Mouse (Mus musculus) forebrain, embryonic 11.5 days (tissue): ENCODE measurements around the gene Ndufaf8. TPM values are rescaled to one million over a fixed set of nuclear protein-coding genes. Genes with fewer than 3 reads are reported as not detected.
A peak's percentile ranks its signal among the peaks of the same experiment; 100 is the strongest.

Experiments used
- ATAC-seq: fragments of 200-750 bp; cut with Nextera tagmentation; replicated peaks from 2 replicates; pipeline ENCODE4 v1.8.0; 2017; ENCODE audit warnings: moderate TSS enrichment; ENCODE audit not compliant: low FRiP score
- DNase-seq: peaks from one replicate; pipeline ENCODE4 v3.0.0-alpha.2; 2017; ENCODE audit warnings: low spot score
- H3K27ac ChIP-seq: fragments of 300-500 bp; sonication (generic); 2 replicates; pipeline ENCODE4 v1.5.1; 2014; ENCODE audit warnings: low read depth, low read length
- H3K27me3 ChIP-seq: fragments of 300-500 bp; sonication (generic); 2 replicates; pipeline ENCODE4 v1.6.1; 2014; ENCODE audit warnings: mild to moderate bottlenecking, low read length, mixed read lengths; ENCODE audit not compliant: control insufficient read depth, insufficient read depth
- H3K36me3 ChIP-seq: fragments of 300-500 bp; sonication (generic); 2 replicates; pipeline ENCODE4 v1.6.1; 2014; ENCODE audit warnings: mild to moderate bottlenecking, low read length, moderate library complexity, mixed read lengths; ENCODE audit not compliant: control insufficient read depth, insufficient read depth
- H3K4me1 ChIP-seq: fragments of 300-500 bp; sonication (generic); replicated peaks from 2 replicates; pipeline ENCODE4 v1.6.1; 2014; ENCODE audit warnings: low read length, mixed read lengths; ENCODE audit not compliant: control insufficient read depth, insufficient read depth
- H3K4me2 ChIP-seq: fragments of 300-500 bp; sonication (generic); 2 replicates; pipeline ENCODE4 v1.6.1; 2014; ENCODE audit warnings: low read depth, mild to moderate bottlenecking, low read length, moderate library complexity, mixed read lengths; ENCODE audit not compliant: severe bottlenecking
- H3K4me3 ChIP-seq: fragments of 300-500 bp; sonication (generic); 2 replicates; pipeline ENCODE4 v1.5.1; 2014; ENCODE audit warnings: low read depth, low read length
- H3K9ac ChIP-seq: fragments of 300-500 bp; sonication (generic); 2 replicates; pipeline ENCODE4 v1.6.1; 2014; ENCODE audit warnings: low read length
- H3K9me3 ChIP-seq: fragments of 300-500 bp; sonication (generic); 2 replicates; pipeline ENCODE4 v1.6.1; 2016; ENCODE audit warnings: low read length, mixed read lengths; ENCODE audit not compliant: control insufficient read depth
- WGBS: fragments of 180-500 bp; shearing (Covaris S2); extraction: QIAGEN DNeasy Blood & Tissue Kit; methylation state at CpG from one replicate; pipeline ENCODE4 v1.1.7; 2014; 5-methylcytosine and 5-hydroxymethylcytosine counted together
- polyA plus RNA-seq: library from polyadenylated mRNA; unstranded; fragments of >200 nt; fragmentation: Nextera tagmentation; extraction: Ambion mirVana; gene quantifications from 2 replicates; pipeline ENCODE4 v1.2.1, GENCODE M21; 2014

Ndufaf8 gene
- polyA plus RNA-seq, 1 experiment from 2014 or later = 65.2 TPM

DNA sequence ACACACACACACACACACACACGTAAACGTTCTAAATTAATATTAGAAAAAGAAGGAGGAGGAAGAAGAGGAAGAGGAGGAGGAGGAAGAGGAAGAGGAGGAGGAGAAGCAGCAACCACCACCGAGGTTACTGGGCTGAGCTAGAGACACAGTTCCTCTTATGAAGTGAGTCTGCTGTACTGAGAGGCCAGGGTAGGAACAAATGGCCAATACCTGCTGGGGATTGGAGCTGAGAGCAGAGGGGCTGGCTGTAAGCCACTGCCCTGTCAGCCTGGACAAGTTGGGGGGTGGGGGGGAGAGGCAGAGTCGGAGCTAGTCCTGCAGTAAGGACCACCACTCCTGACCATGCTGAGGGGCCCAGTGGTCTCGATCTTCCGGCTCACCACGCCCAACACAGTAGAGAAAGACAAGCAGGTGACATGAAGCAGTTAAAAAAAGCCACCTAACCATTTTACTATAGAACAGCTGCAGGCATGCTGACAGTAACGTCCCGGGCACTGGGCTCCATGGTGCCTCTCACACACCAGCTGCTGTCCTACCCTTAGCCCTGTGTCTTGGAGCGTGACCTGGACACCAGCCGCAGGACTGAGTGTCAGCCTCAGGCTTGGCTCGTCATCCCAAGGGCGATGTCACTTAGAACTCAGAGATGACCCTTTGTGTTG is 34.6 kb upstream of the Ndufaf8 start:
- WGBS = 91% methylated on average over 13 of the region's 13 CpGs
- H3K4me1 ChIP-seq = no peaks in the 10 kb centered on the region
- no peak overlapping the region for H3K27ac ChIP-seq
- no peak overlapping the region for H3K4me3 ChIP-seq
- DNase-seq = no peak
- 0 out of 2 replicates have a peak, but pooled peaks cover 2% of the 10 kb centered on the region for H3K36me3 ChIP-seq
- ATAC-seq = no peak
- H3K27me3 ChIP-seq = no peaks in the 10 kb centered on the region
- H3K9ac ChIP-seq = no peak overlapping the region
- H3K4me2 ChIP-seq = no peak overlapping the region
- no peaks in the 10 kb centered on the region for H3K9me3 ChIP-seq

DNA sequence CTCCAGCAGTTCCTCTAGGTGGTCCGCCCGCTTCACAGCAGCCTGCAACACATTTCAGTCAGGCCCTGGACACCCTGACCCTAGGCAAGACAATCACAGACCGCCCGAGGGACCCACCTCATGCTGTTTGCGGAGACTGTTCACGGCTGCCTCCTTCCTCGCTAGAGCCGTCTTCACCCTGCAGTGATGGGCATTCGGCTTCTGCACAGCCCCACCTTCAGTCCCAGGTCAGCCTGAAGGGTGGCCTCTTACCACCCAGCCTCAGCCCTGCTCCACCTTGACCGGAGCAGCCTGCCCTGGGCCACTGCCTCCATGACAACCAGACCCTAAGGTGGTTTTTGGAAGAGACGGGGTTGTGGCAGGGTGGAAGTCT is 34.1 kb upstream of the Ndufaf8 start:
- Histone ChIP-seq H3K27me3 (no peaks in the 10 kb centered on the region), H3K4me3 (no peak overlapping the region), H3K9me3 (no peaks in the 10 kb centered on the region), H3K27ac (no peak overlapping the region), H3K4me1 (no peaks in the 10 kb centered on the region), H3K36me3 (0 out of 2 replicates have a peak, but pooled peaks cover 2% of the 10 kb centered on the region), H3K9ac (no peak overlapping the region), H3K4me2 (no peak overlapping the region)
- WGBS = 87% methylated on average over 11 of the region's 11 CpGs
- DNase-seq (no peak), ATAC-seq (no peak)

DNA sequence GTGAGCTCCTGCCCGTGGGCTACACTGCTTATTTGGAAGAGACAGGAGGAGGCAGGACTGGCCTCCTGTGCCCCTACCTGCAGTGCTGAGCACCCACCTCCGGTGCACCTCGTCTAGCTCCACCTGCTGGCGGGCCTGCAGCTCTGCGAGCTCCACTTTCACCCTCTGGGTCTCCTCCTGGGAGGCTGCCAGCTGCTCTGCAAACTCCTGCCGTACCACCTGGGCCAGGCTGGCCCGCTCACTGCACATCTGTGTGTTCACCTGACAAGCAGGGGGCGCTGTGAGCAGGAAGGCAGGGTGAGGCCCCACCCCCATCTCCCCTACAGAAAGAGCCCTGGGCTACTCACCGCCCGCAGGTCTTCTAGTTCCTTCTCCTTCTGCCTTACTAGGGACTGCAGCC is 33.4 kb upstream of the Ndufaf8 start:
- Histone ChIP-seq H3K27me3 (no peaks in the 10 kb centered on the region), H3K27ac (no peak overlapping the region), H3K9me3 (no peaks in the 10 kb centered on the region), H3K4me3 (no peak overlapping the region), H3K4me2 (no peak overlapping the region), H3K4me1 (no peaks in the 10 kb centered on the region), H3K36me3 (peaks cover 2% of the 10 kb centered on the region; the same call in 1 of the 2 replicates), H3K9ac (no peak overlapping the region)
- no peak for ATAC-seq
- peak; percentile 72 for DNase-seq
- WGBS = 29% methylated on average over 10 of the region's 10 CpGs

DNA sequence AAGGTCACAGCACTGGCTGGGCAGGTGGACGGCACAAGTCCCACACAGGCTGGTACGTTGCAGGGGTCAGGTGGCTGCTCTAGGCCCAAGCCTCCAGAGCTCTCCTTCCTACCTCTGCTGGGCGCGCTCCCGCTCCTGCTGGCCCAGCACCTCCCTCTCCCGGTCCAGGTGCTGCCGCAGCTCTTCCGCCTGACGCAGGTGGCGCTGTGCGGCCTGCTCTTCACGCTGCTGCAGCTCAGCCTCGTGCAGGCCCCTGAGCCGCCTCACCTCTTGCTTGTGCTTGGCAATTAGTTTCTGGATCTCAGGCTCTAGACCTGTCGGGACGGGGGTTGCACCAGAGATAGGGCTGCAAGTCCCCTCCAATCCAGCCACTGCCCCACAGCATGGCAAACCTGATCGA is 30.9 kb upstream of the Ndufaf8 start:
- Histone ChIP-seq H3K4me2 (no peak overlapping the region), H3K4me1 (no peaks in the 10 kb centered on the region), H3K36me3 (peaks cover 7% of the 10 kb centered on the region; the same call in 1 of the 2 replicates), H3K9me3 (no peaks in the 10 kb centered on the region), H3K9ac (no peak overlapping the region), H3K27me3 (no peaks in the 10 kb centered on the region), H3K4me3 (no peak overlapping the region), H3K27ac (no peak overlapping the region)
- no peak for ATAC-seq
- 41% methylated on average over 17 of the region's 17 CpGs for WGBS
- no peak for DNase-seq

DNA sequence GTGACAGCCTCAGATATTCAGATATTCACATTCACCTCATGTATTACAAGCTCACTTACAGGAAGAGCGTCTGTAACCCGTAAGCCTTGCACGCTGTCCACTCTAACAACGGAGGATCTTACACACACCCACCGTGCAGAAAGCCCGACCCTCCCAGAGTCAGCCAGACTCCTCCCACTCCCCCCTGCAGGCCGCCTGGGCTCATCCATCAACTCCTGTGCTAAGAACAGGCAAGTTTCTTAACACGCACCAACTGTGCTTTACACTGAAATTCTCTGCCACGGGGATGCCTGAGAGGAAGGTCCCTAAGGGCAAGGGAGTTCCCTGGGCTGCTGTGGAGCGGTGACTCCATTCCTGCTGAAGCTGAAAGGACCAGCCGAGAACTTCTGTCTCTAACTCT is 29.5 kb upstream of the Ndufaf8 start:
- WGBS = 66% methylated on average over 11 of the region's 11 CpGs
- ATAC-seq = no peak
- H3K27ac ChIP-seq = no peak overlapping the region
- no peak overlapping the region for H3K4me3 ChIP-seq
- no peak overlapping the region for H3K9ac ChIP-seq
- DNase-seq = no peak
- H3K9me3 ChIP-seq = no peaks in the 10 kb centered on the region
- H3K27me3 ChIP-seq = no peaks in the 10 kb centered on the region
- peaks cover 7% of the 10 kb centered on the region; the same call in 1 of the 2 replicates for H3K36me3 ChIP-seq
- H3K4me1 ChIP-seq = no peaks in the 10 kb centered on the region
- H3K4me2 ChIP-seq = no peak overlapping the region

DNA sequence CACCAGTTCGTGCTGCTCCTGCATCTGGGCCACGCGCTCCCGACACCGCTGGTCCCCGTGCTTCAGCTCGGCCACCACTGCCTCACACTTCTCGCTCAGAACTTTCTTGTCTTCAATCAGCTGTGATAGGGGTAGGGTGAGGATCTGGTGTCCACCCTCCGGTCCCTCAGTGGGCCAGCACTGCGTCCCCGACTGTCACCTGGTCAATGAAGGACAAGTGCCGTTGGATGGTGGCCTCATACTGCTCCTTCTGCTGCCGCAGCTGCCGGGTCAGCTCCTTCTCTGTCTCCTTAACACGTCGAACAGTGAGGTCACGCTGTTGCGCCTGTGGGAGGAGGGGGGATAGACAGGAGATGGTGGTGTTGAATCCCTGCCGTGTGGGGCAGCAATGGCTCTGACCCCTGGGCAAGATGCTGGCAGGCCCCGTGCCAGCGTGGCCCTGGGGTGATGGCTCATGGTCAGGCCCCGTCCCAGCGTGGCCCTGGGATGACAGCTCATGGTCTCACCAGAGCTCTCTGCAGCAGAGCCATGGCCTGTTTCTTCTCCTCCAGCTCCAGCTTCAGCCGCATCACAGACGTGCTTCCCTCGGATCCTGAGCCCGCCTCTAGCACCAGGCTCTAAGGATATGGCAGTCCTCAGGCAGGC is 28.3 kb upstream of the Ndufaf8 start:
- no peaks in the 10 kb centered on the region for H3K9me3 ChIP-seq
- H3K4me2 ChIP-seq = no peak overlapping the region
- no peak overlapping the region for H3K9ac ChIP-seq
- H3K36me3 ChIP-seq = peaks cover 7% of the 10 kb centered on the region; the same call in 1 of the 2 replicates
- DNase-seq = no peak
- no peak overlapping the region for H3K27ac ChIP-seq
- 93% methylated on average over 27 of the region's 27 CpGs for WGBS
- ATAC-seq = no peak
- H3K27me3 ChIP-seq = no peaks in the 10 kb centered on the region
- H3K4me1 ChIP-seq = no peaks in the 10 kb centered on the region
- no peak overlapping the region for H3K4me3 ChIP-seq

DNA sequence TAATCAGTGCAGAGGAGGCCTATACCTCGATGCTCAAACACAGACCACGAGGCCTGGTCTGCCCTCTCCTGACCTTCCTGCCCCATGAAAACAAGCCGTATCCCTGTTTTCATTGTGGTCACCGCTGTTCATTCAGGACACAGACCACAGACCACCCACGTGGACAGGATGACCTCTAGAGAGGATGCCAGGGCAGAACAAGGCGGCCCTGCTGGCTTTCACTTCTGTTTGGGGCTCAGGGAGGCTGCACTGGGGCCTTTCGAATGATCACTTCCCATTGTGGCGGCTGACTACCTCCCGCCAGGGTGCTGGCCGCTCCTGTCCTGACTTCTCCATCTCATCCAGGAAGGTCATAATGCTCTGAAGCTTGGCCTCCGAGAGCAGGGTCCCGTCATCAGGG is 27.7 kb upstream of the Ndufaf8 start:
- ATAC-seq = no peak
- Histone ChIP-seq H3K4me2 (no peak overlapping the region), H3K4me1 (no peaks in the 10 kb centered on the region), H3K9me3 (no peaks in the 10 kb centered on the region), H3K9ac (no peak overlapping the region), H3K27me3 (no peaks in the 10 kb centered on the region), H3K36me3 (peaks cover 7% of the 10 kb centered on the region; the same call in 1 of the 2 replicates), H3K4me3 (no peak overlapping the region), H3K27ac (no peak overlapping the region)
- no peak for DNase-seq
- 59% methylated on average over 12 of the region's 12 CpGs for WGBS

DNA sequence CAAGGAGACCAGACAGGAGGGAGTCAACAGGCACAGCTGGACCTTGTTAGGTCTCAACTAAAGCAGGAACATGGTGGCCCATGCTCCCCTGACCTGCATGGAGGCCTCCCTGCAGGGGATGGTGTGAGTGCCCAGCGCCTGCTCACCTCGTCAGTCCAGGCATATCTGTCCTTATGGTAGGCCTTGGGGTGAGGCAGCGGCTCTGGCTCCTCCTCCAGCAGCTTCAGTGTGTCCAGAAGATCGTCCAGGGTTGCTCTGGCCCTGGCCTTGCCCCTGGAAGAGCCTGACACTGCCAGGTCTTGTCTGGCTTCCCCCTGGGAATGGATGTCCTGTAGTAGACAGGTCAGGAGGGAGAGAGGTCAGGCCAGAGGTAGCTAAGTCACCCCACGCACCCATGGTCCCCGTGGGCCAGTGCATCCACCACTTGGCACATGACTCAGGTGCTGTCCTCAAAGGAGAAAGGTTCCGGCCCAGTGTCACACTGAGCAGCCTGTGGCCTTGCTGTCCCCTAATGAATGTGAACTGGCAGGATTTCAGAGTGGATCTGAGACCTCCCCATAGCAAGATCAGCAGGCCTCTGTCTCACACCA is 26.9 kb upstream of the Ndufaf8 start:
- DNase-seq (no peak), ATAC-seq (no peak)
- Histone ChIP-seq H3K36me3 (peaks cover 7% of the 10 kb centered on the region; the same call in 1 of the 2 replicates), H3K4me1 (no peaks in the 10 kb centered on the region), H3K27me3 (no peaks in the 10 kb centered on the region), H3K4me2 (no peak overlapping the region), H3K9ac (no peak overlapping the region), H3K9me3 (no peaks in the 10 kb centered on the region), H3K27ac (no peak overlapping the region), H3K4me3 (no peak overlapping the region)
- 82% methylated on average over 7 of the region's 7 CpGs for WGBS
